Mouse (Mus musculus) G1E (cell line): ENCODE results near the gene Arhgef10l.

ENCODE experiments used
- CTCF ChIP-seq: IDR thresholded peaks from 2 replicates; pipeline ENCODE4 v1.5.1; 2012; ENCODE audit warnings: low read depth, low read length, inconsistent platforms, mixed read lengths
- GATA1 ChIP-seq: IDR thresholded peaks from 2 replicates; pipeline ENCODE4 v1.6.1; 2012; ENCODE audit warnings: borderline replicate concordance, low read length, inconsistent platforms, mixed read lengths
- POLR2AphosphoS5 ChIP-seq: IDR thresholded peaks from 2 replicates; pipeline ENCODE4 v1.6.1; 2012; ENCODE audit warnings: low read depth, low read length, inconsistent platforms; ENCODE audit not compliant: insufficient replicate concordance
- TAL1 ChIP-seq: conservative IDR thresholded peaks from 2 replicates; pipeline ENCODE4 v1.6.1; 2012; ENCODE audit warnings: low read depth, low read length, inconsistent platforms, mixed read lengths

GRCm38 (mm10) chr4:140579149-140579548 lies 86.7 kb downstream of the Arhgef10l start:
- no peak for TF ChIP-seq CTCF
- TF ChIP-seq TAL1 = no peak
- TF ChIP-seq GATA1 = no peak
- no peak for TF ChIP-seq POLR2AphosphoS5
